Mouse (Mus musculus) G1E (cell line): ENCODE measurements around the gene Ccdc40. TPM values are rescaled to one million over a fixed set of nuclear protein-coding genes. Genes with fewer than 3 reads are reported as not detected.
A peak's percentile ranks its signal among the peaks of the same experiment; 100 is the strongest.

Experiments used
- ATAC-seq: 2 replicates; pipeline ENCODE4 v1.8.0; 2016; ENCODE audit warnings: mild to moderate bottlenecking; ENCODE audit not compliant: insufficient number of reproducible peaks, poor library complexity, low FRiP score, severe bottlenecking; ENCODE audit errors: extremely low read depth
- DNase-seq: peaks from one replicate; pipeline ENCODE4 v3.0.0; 2012; ENCODE audit warnings: low spot score
- H3K27me3 ChIP-seq: 2 replicates; pipeline ENCODE4 v1.6.1; 2012; ENCODE audit warnings: mild to moderate bottlenecking, low read length, inconsistent platforms; ENCODE audit not compliant: insufficient read depth
- H3K36me3 ChIP-seq: replicated peaks from 2 replicates; pipeline ENCODE3; 2012; ENCODE audit warnings: mild to moderate bottlenecking, inconsistent platforms
- H3K4me1 ChIP-seq: 2 replicates; pipeline ENCODE4 v1.6.1; 2012; ENCODE audit warnings: low read depth, low read length, inconsistent platforms, mixed read lengths; ENCODE audit not compliant: insufficient read depth
- H3K4me3 ChIP-seq: 2 replicates; pipeline ENCODE4 v1.5.1; 2012; ENCODE audit warnings: low read depth, mild to moderate bottlenecking, inconsistent platforms, low read length, moderate library complexity, mixed read lengths
- H3K9me3 ChIP-seq: replicated peaks from 2 replicates; pipeline ENCODE4 v1.6.1; 2012; ENCODE audit warnings: inconsistent platforms
- CTCF ChIP-seq: IDR thresholded peaks from 2 replicates; pipeline ENCODE4 v1.5.1; 2012; ENCODE audit warnings: low read depth, low read length, inconsistent platforms, mixed read lengths
- GATA1 ChIP-seq: IDR thresholded peaks from 2 replicates; pipeline ENCODE4 v1.6.1; 2012; ENCODE audit warnings: borderline replicate concordance, low read length, inconsistent platforms, mixed read lengths
- GATA2 ChIP-seq: IDR thresholded peaks from 2 replicates; pipeline ENCODE4 v1.6.1; 2012; ENCODE audit warnings: low read depth, low read length, inconsistent platforms, borderline replicate concordance
- POLR2AphosphoS5 ChIP-seq: IDR thresholded peaks from 2 replicates; pipeline ENCODE4 v1.6.1; 2012; ENCODE audit warnings: low read depth, low read length, inconsistent platforms; ENCODE audit not compliant: insufficient replicate concordance
- TAL1 ChIP-seq: conservative IDR thresholded peaks from 2 replicates; pipeline ENCODE4 v1.6.1; 2012; ENCODE audit warnings: low read depth, low read length, inconsistent platforms, mixed read lengths
- polyA plus RNA-seq: library from polyadenylated mRNA; stranded (reverse); fragments of >175 nt; gene quantifications from 2 replicates; pipeline ENCODE4 v1.2.3, GENCODE M21; 2012
- total RNA-seq, 2 experiments: library from RNA; stranded (forward) in 1 of 2; stranded (reverse) in 1 of 2; fragments of 200-1000 nt in 1 of 2; fragments of >200 nt in 1 of 2; fragmentation: Nextera tagmentation in 1 of 2; gene quantifications; 2 replicates each; pipeline ENCODE4 v1.2.3; 2014 to 2017

Ccdc40 gene
- total and polyA plus RNA-seq, 3 experiments: 0.05 TPM; not detected in 2

DNA sequence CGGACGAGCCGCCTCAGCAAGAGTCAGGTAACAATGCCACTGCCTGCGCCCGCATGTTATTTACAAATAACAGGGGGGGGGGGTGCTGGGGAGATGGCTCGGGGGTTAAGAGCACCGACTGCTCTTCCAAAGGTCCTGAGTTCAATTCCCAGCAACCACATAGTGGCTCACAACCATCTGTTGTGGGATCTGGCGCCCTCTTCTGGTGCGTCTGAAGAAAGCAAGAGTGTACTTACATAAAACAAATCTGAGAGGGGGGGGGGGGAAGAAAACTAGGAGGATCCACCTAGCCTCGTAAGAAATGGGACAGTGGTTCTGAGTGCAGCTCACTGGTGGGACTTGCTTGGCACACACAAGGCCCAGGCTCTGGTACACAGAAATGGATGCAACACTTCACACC is 6.4 kb downstream of the Ccdc40 start:
- Histone ChIP-seq H3K36me3 (no peaks in the 10 kb centered on the region), H3K9me3 (peaks cover 54% of the 10 kb centered on the region), H3K4me3 (no peak overlapping the region), H3K27me3 (no peaks in the 10 kb centered on the region), H3K4me1 (no peaks in the 10 kb centered on the region)
- TF ChIP-seq GATA1 (no peak), CTCF (no peak), TAL1 (no peak), POLR2AphosphoS5 (no peak), GATA2 (no peak)
- no peak for DNase-seq
- ATAC-seq: no peak

DNA sequence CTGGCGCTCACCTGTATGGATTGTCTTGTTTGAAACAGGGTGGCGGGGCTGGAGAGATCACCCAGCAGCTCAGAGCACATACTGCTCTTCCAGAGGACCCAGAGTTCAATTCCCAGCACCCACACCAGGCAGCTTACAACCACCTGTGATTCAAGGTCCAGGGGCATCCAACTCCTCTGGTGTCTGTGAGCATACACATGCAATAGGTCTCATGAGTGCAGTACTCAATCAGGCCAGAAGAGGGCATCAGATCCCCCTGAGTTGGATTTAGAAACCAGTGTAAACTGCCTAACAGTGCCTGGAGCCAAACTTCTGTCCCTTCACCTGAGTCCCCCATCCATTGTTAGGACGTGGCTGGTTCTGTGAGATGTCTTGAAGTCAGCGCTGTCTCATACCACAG is 7.2 kb downstream of the Ccdc40 start:
- Histone ChIP-seq H3K4me1 (no peaks in the 10 kb centered on the region), H3K9me3 (peaks cover 54% of the 10 kb centered on the region), H3K36me3 (no peaks in the 10 kb centered on the region), H3K27me3 (no peaks in the 10 kb centered on the region), H3K4me3 (0 out of 2 replicates have a peak overlapping the region, but pooled peaks have one; percentile 16)
- TF ChIP-seq GATA2: no peak
- no peak for TF ChIP-seq POLR2AphosphoS5
- TF ChIP-seq CTCF: peak; percentile 33; the same call in 1 of the 2 replicates
- no peak for TF ChIP-seq GATA1
- no peak for TF ChIP-seq TAL1
- no peak for ATAC-seq
- no peak for DNase-seq

DNA sequence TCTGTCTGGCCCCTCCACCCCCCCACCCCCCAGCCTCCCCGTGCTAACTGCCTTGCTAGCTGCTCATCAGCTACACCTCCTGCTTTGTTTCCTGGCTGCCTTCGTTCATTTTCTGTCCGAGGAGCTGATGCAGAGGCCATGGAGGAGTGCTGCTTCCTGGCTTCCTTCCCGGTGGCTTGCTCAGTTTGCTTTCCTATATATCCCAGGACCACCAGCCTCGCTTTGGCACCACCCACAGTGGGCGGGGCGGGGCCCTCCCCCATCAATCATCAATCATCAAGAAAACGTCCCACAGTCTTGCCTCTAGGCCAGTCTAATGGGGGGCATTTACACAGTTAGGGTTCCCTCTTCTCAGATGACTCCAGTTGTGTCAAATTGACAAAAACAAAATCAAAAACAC is 8.0 kb downstream of the Ccdc40 start:
- DNase-seq (no peak), ATAC-seq (no peak)
- Histone ChIP-seq H3K27me3 (no peaks in the 10 kb centered on the region), H3K9me3 (peaks cover 51% of the 10 kb centered on the region), H3K4me1 (no peaks in the 10 kb centered on the region), H3K36me3 (no peaks in the 10 kb centered on the region), H3K4me3 (no peak overlapping the region)
- TF ChIP-seq GATA2: no peak
- TF ChIP-seq POLR2AphosphoS5: no peak
- TF ChIP-seq CTCF: no peak
- no peak for TF ChIP-seq GATA1
- TF ChIP-seq TAL1: no peak

DNA sequence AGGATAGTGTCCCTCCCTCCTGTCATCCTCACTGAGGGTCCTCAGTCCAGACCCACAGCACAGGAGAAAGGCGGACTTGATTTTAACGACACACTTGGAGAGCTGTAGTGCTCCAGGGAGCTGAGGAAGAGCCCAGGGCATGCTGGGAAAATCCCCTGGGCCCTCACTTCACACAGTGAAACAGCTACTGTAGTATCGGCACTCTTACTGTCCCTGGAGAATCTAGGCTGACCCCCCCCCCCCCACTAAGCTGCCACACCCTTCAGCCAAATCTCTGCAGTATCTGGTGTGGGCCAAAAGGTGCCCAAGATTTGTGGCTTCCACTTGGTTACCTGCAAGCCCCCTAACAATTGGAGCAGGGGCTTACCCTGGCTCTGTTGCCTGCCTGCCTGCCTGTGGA is 8.6 kb downstream of the Ccdc40 start:
- peaks cover 54% of the 10 kb centered on the region for H3K9me3 ChIP-seq
- H3K36me3 ChIP-seq: no peaks in the 10 kb centered on the region
- no peaks in the 10 kb centered on the region for H3K4me1 ChIP-seq
- no peak for ATAC-seq
- H3K4me3 ChIP-seq: no peak overlapping the region
- DNase-seq: no peak
- H3K27me3 ChIP-seq: no peaks in the 10 kb centered on the region
- no peak for TF ChIP-seq GATA2

DNA sequence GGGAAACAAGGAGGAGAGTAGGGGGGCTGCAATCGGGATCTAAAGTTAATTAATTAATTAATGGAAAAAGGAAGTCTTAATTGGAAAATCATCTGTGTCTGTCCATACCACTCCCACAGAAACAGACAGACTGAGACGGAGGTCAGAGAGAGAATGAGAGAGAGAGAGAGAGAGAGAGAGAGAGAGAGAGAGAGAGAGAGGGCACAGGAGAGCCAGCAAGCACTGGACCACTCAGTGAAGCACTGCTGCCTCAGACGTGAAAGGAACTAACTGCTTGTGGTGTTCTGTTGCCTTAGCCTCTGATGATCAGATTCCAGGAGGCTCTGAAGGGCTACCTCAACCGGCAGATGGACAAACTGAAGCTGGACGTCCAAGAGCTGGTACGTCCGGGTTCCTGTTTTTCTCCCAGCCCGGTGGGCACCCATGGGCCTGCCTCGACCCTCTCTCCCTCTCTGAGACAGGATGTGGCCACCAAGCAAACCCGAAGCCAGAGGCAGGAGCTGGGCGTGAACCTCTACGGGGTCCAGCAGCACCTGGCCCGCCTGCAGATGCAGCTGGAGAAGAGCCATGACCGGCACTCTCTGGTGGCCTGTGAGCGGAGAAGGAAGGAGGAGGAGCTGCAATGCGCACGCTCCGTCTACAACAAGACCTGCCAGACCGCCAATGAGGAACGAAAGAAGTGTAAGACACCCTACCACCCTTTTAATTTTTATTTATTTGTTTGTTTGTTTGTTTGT is 9.4 kb downstream of the Ccdc40 start:
- Histone ChIP-seq H3K9me3 (peaks cover 57% of the 10 kb centered on the region), H3K4me3 (no peak overlapping the region), H3K36me3 (no peaks in the 10 kb centered on the region), H3K4me1 (no peaks in the 10 kb centered on the region), H3K27me3 (no peaks in the 10 kb centered on the region)
- TF ChIP-seq POLR2AphosphoS5 (no peak), GATA1 (no peak), CTCF (no peak), TAL1 (no peak)
- DNase-seq: no peak
- no peak for ATAC-seq

DNA sequence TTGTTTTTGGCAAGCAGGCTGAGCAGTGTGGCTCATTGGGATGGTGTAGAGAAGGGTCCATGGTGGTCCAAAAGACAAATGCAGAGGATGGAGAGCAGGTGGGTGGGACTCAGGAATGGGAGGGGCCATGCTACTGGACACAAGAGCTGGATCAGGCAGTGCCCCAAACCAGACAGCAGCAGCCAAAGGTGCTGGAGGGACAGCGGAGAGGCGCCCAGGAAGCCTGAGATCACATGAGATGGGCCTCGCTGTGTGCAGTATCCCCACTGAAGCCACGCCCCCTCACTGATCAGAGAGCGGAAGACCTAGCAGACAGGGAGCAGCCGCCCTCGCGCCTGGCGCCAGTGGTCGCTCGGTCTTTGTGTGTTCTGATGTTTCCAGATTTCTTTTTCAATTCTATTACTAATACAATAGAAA is 9.9 kb downstream of the Ccdc40 start:
- no peaks in the 10 kb centered on the region for H3K36me3 ChIP-seq
- no peak overlapping the region for H3K4me3 ChIP-seq
- peaks cover 60% of the 10 kb centered on the region for H3K9me3 ChIP-seq
- ATAC-seq (no peak), DNase-seq (no peak)
- H3K4me1 ChIP-seq: no peaks in the 10 kb centered on the region
- TF ChIP-seq CTCF: no peak
- TF ChIP-seq POLR2AphosphoS5: no peak
- no peak for TF ChIP-seq TAL1
- TF ChIP-seq GATA1: no peak
- TF ChIP-seq GATA2: no peak
- H3K27me3 ChIP-seq: no peaks in the 10 kb centered on the region; the same call in 1 of the 2 replicates
